Mouse (Mus musculus) MEL (cell line): ENCODE data around the gene Tmem150c. TPM values are rescaled to one million over a fixed set of nuclear protein-coding genes. Genes with fewer than 3 reads are reported as not detected.

Experiments used
- DNase-seq: peaks from one replicate; pipeline ENCODE4 v3.0.0; 2011; ENCODE audit warnings: low read depth, low spot score
- H3K27ac ChIP-seq: 2 replicates; pipeline ENCODE4 v1.5.1; 2012; ENCODE audit warnings: low read depth, mild to moderate bottlenecking, control low read depth, low read length, moderate library complexity; ENCODE audit not compliant: control insufficient read depth
- H3K27me3 ChIP-seq, 2 experiments: fragments of 150-350 bp in 1 of 2; sonication (generic) in 1 of 2; 2 replicates each; pipeline ENCODE4 v1.6.1; 2012; ENCODE audit warnings: low read length in 2 of 2, mild to moderate bottlenecking in 2 of 2, improper control_type of control experiment in 1 of 2, moderate library complexity in 1 of 2; ENCODE audit not compliant: insufficient read depth in 2 of 2, control insufficient read depth in 1 of 2
- H3K36me3 ChIP-seq, 2 experiments: 2 replicates each; pipeline ENCODE4 v1.6.1; 2012 to 2014; ENCODE audit warnings: low read length in 2 of 2, improper control_type of control experiment in 1 of 2, inconsistent platforms in 1 of 2, mild to moderate bottlenecking in 1 of 2; ENCODE audit not compliant: insufficient read depth in 2 of 2, control insufficient read depth in 1 of 2
- H3K4me1 ChIP-seq, 2 experiments: fragments of 150-350 bp in 1 of 2; sonication (generic) in 1 of 2; 2 replicates each; pipeline ENCODE4 v1.6.1; 2012; ENCODE audit warnings: low read length in 2 of 2, improper control_type of control experiment in 1 of 2, mild to moderate bottlenecking in 1 of 2; ENCODE audit not compliant: insufficient read depth in 2 of 2, control insufficient read depth in 1 of 2
- H3K4me3 ChIP-seq, 2 experiments: fragments of 150-350 bp in 1 of 2; sonication (generic) in 1 of 2; 2 replicates each; pipeline ENCODE4 v1.5.1; 2012; ENCODE audit warnings: low read depth in 2 of 2, low read length in 2 of 2, mild to moderate bottlenecking in 2 of 2, moderate library complexity in 2 of 2, control low read depth in 1 of 2, improper control_type of control experiment in 1 of 2; ENCODE audit not compliant: control insufficient read depth in 1 of 2, insufficient read depth in 1 of 2
- H3K79me2 ChIP-seq: 2 replicates; pipeline ENCODE4 v1.6.1; 2012; ENCODE audit warnings: mild to moderate bottlenecking, low read length, moderate library complexity; ENCODE audit not compliant: control insufficient read depth, poor library complexity, insufficient read depth
- H3K9ac ChIP-seq: 2 replicates; pipeline ENCODE4 v1.6.1; 2012; ENCODE audit warnings: low read depth, mild to moderate bottlenecking, control low read depth, low read length, moderate library complexity; ENCODE audit not compliant: control insufficient read depth, poor library complexity, severe bottlenecking
- H3K9me3 ChIP-seq: fragments of 150-350 bp; sonication (generic); replicated peaks from 2 replicates; pipeline ENCODE4 v1.6.1; 2012; ENCODE audit warnings: mild to moderate bottlenecking, low read length, improper control_type of control experiment, moderate library complexity; ENCODE audit not compliant: insufficient read depth
- CTCF ChIP-seq, 3 experiments: IDR thresholded peaks in 2 of 3; conservative IDR thresholded peaks in 1 of 3; 2 replicates each; pipeline ENCODE4 v1.5.1; 2011 to 2012; ENCODE audit warnings: low read length in 3 of 3, low read depth in 2 of 3, mild to moderate bottlenecking in 2 of 3, improper control_type of control experiment in 1 of 3, inconsistent platforms in 1 of 3, mixed read lengths in 1 of 3, moderate library complexity in 1 of 3; ENCODE audit not compliant: control insufficient read depth in 1 of 3, insufficient read depth in 1 of 3, poor library complexity in 1 of 3, severe bottlenecking in 1 of 3
- GATA1 ChIP-seq: IDR thresholded peaks from 2 replicates; pipeline ENCODE4 v1.6.1; 2011; ENCODE audit warnings: low read depth, low read length, improper control_type of control experiment
- HCFC1 ChIP-seq: IDR thresholded peaks from 2 replicates; pipeline ENCODE4 v1.6.1; 2012; ENCODE audit warnings: low read depth, mild to moderate bottlenecking, inconsistent platforms, low read length, improper control_type of control experiment, moderate library complexity
- KAT2A ChIP-seq: conservative IDR thresholded peaks from 2 replicates; pipeline ENCODE4 v1.6.1; 2012; ENCODE audit warnings: low read depth, low read length, improper control_type of control experiment, inconsistent platforms
- NELFE ChIP-seq: IDR thresholded peaks from 2 replicates; pipeline ENCODE4 v1.6.1; 2011; ENCODE audit warnings: low read depth, low read length, improper control_type of control experiment
- POLR2A ChIP-seq, 2 experiments: IDR thresholded peaks; 2 replicates each; pipeline ENCODE4 v1.6.1; 2011 to 2012; ENCODE audit warnings: low read length in 2 of 2, mild to moderate bottlenecking in 2 of 2, control low read depth in 1 of 2, improper control_type of control experiment in 1 of 2, low read depth in 1 of 2, moderate library complexity in 1 of 2; ENCODE audit not compliant: control insufficient read depth in 1 of 2, insufficient read depth in 1 of 2, poor library complexity in 1 of 2
- TBP ChIP-seq: IDR thresholded peaks from 2 replicates; pipeline ENCODE4 v1.8.0; 2011; ENCODE audit warnings: low read depth, low read length, improper control_type of control experiment
- TCF12 ChIP-seq: IDR thresholded peaks from 2 replicates; pipeline ENCODE4 v1.6.1; 2014; ENCODE audit warnings: low read depth, mild to moderate bottlenecking, inconsistent platforms, low read length, improper control_type of control experiment, moderate library complexity
- UBTF ChIP-seq: IDR thresholded peaks from 2 replicates; pipeline ENCODE4 v1.6.1; 2012; ENCODE audit warnings: low read depth, mild to moderate bottlenecking, inconsistent platforms, low read length, improper control_type of control experiment, moderate library complexity, borderline replicate concordance; ENCODE audit not compliant: insufficient read depth
- ZC3H11A ChIP-seq: IDR thresholded peaks from 2 replicates; pipeline ENCODE4 v1.6.1; 2012; ENCODE audit warnings: low read depth, mild to moderate bottlenecking, inconsistent platforms, low read length, improper control_type of control experiment
- ZKSCAN1 ChIP-seq: IDR thresholded peaks from 2 replicates; pipeline ENCODE4 v1.6.1; 2012; ENCODE audit warnings: low read depth, mild to moderate bottlenecking, inconsistent platforms, low read length, improper control_type of control experiment, moderate library complexity
- ZMIZ1 ChIP-seq: IDR thresholded peaks from 2 replicates; pipeline ENCODE4 v1.6.1; 2012; ENCODE audit warnings: low read depth, mild to moderate bottlenecking, inconsistent platforms, low read length, improper control_type of control experiment, moderate library complexity
- polyA plus RNA-seq, 2 experiments: library from polyadenylated mRNA; stranded (reverse) in 1 of 2; unstranded in 1 of 2; fragments of >175 nt in 1 of 2; fragments of >200 nt in 1 of 2; gene quantifications; 2 replicates each; pipeline versions ENCODE4 v1.2.1 to v1.2.4; 2012; ENCODE audit warnings: low replicate concordance in 2 of 2, low read depth in 1 of 2; ENCODE audit not compliant: insufficient read length in 2 of 2, insufficient read depth in 1 of 2, missing spikeins in 1 of 2
- total RNA-seq: library from RNA; depleted of rRNA; stranded (reverse); fragments of 300-350 nt; gene quantifications from 2 replicates; pipeline ENCODE4 v1.2.3, GENCODE M21; 2012

Tmem150c gene
- total and polyA plus RNA-seq, 3 experiments = 0.04 to 0.06 TPM; not detected in 1

DNA sequence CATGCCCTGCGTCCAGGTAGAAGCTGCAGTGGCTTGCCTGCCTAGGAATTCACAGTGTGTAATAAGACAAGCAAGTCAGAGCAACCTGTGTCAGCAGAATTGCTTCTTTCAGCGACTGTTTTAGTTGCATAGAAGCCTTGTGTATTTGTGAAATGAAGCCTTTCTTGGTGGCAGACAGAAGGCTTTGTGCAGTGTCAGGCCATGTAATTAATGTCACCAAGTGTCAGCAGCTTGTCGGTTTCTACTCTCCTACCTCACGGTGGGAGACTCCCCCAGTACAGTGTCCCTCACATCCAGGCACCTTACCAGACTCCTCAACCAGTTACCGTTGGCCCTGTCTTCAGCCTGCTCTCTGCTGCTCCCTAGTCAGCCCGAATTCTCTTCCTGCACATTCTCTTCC is 100.3 kb downstream of the Tmem150c start:
- no peak overlapping the region for H3K9ac ChIP-seq
- H3K9me3 ChIP-seq = no peaks in the 10 kb centered on the region
- no peak overlapping the region for H3K4me3 ChIP-seq
- no peak overlapping the region for H3K27ac ChIP-seq
- TF ChIP-seq TCF12 (no peak), KAT2A (no peak)
- peaks cover 7 to 14% of the 10 kb centered on the region in 2 experiments; a peak in 3 of 4 replicates for H3K4me1 ChIP-seq
- H3K27me3 ChIP-seq = no peaks in the 10 kb centered on the region
- peaks cover 11 to 12% of the 10 kb centered on the region in 2 experiments for H3K36me3 ChIP-seq
- H3K79me2 ChIP-seq = peaks cover 20% of the 10 kb centered on the region
- no peak for DNase-seq

DNA sequence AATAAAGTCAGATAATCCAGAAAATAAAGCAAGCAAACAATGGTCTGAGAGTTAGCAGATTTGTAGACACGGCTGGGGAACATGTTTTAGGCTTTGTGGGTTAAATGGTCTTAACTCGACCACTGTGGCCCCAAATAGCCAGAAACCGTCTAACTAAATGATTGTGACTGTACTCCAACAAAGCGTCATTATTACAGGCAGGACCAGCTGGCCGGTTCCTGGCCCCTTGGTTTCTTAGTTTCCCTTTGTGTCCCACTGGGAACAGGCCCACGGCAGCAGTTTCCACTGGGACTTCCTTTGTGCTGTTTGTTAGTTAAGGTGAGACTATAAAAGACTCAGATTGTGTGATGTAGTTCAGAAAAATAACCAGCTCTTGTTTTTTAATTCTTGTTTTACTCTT is 100.9 kb downstream of the Tmem150c start:
- H3K79me2 ChIP-seq = peaks cover 20% of the 10 kb centered on the region
- no peak for DNase-seq
- H3K4me1 ChIP-seq = peaks cover 7 to 15% of the 10 kb centered on the region in 2 experiments; a peak in 3 of 4 replicates
- no peak overlapping the region for H3K9ac ChIP-seq
- H3K4me3 ChIP-seq = no peak overlapping the region
- H3K9me3 ChIP-seq = no peaks in the 10 kb centered on the region
- TF ChIP-seq GATA1 (no peak), ZMIZ1 (no peak), TBP (no peak), CTCF (IDR thresholded peaks at IDR 0.05 in 2 of 3, conservative IDR thresholded peaks at IDR 0.05 in 1 of 3; ENCODE audit: control insufficient read depth in 1 of 3, insufficient read depth in 1 of 3, low read depth in 2 of 3, low read length in 3 of 3, poor library complexity in 1 of 3, severe bottlenecking in 1 of 3) (no peak), ZC3H11A (no peak), KAT2A (no peak), NELFE (no peak), ZKSCAN1 (no peak), POLR2A (IDR thresholded peaks at IDR 0.05; ENCODE audit: control insufficient read depth in 1 of 2, insufficient read depth in 1 of 2, low read depth in 1 of 2, low read length in 2 of 2, poor library complexity in 1 of 2) (no peak)
- peaks cover 11 to 17% of the 10 kb centered on the region in 2 experiments for H3K36me3 ChIP-seq
- no peak overlapping the region for H3K27ac ChIP-seq
- H3K27me3 ChIP-seq = no peaks in the 10 kb centered on the region

DNA sequence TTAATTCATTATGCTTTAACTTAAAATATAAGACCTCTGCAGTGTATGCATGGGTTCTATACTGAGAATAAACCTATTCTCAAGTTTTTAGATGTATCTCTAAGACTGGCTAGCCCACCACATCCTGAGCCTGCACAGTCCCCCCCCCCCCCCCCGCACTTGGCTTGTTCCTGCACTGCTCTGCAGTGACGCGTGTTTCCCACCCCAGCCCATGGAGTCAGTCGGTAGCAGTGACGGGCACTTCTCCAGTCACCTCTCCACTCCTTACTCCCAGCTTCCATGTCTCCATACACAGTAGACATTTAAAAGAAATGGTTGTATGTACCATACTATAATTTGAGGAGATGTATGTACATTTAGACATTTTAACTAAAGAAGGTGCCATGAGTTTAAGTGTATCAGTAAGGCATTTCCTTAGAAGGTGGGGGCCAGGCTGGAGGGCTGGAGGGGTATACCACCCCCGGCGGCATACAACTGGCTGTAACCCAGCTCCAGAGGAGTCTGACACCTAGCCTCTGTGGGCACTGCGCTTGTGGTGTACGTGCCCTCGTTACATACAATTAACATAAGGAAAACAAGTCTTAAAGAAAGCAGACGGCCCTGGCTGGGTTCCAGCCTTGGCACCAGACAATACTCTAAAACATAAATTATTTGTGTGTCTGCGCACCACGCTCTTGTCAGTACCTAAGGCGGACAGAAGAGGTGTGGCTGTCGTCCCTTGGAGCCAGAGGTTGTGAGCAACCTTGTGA is 102.0 kb downstream of the Tmem150c start:
- Histone ChIP-seq H3K4me3 (no peak overlapping the region), H3K4me1 (peaks cover 7 to 15% of the 10 kb centered on the region in 2 experiments; a peak in 3 of 4 replicates), H3K36me3 (peaks cover 10 to 17% of the 10 kb centered on the region in 2 experiments), H3K27me3 (no peaks in the 10 kb centered on the region), H3K9ac (no peak overlapping the region), H3K27ac (no peak overlapping the region), H3K79me2 (peaks cover 24% of the 10 kb centered on the region), H3K9me3 (no peaks in the 10 kb centered on the region)
- no peak for DNase-seq
- TF ChIP-seq UBTF (no peak), KAT2A (no peak), HCFC1 (no peak), POLR2A (IDR thresholded peaks at IDR 0.05; ENCODE audit: control insufficient read depth in 1 of 2, insufficient read depth in 1 of 2, low read depth in 1 of 2, low read length in 2 of 2, poor library complexity in 1 of 2) (no peak)
